Mouse (Mus musculus) stomach, postnatal 0 days (tissue): ENCODE measurements around the gene Bbs1.

ENCODE experiments used
- CTCF ChIP-seq: IDR thresholded peaks from 2 replicates; pipeline ENCODE4 v1.5.1; 2016; ENCODE audit warnings: antibody characterized with exemption, low read depth, mild to moderate bottlenecking, moderate library complexity
- EP300 ChIP-seq: optimal IDR thresholded peaks from 2 replicates; pipeline ENCODE3; 2016; ENCODE audit warnings: antibody characterized with exemption

- TF ChIP-seq EP300 (no peak), CTCF (no peak)
These were observed 47.3 kb downstream of the Bbs1 start for GRCm38 (mm10) chr19:4859081-4859480.
